Mouse (Mus musculus): Measurements from ENCODE around the gene Tnnt3.

GRCm38 (mm10) chr7:142556089-142556476 lies 57.4 kb downstream of the Tnnt3 start:
- TF ChIP-seq CTCF (conservative IDR thresholded peaks at IDR 0.05; ENCODE audit: low read length) = no peak
- no peak for TF ChIP-seq POU5F1 (IDR thresholded peaks at IDR 0.05; ENCODE audit: borderline replicate concordance, low read length)
